Mouse (Mus musculus) kidney, adult 2 months (tissue): ENCODE measurements at regions not wholly inside any gene's neighbourhood (a gene's known extent, or its start where the extent isn't known, plus 50 kb on each side); places are given as distances from the start of the nearest gene placed in this dataset.

Experiments used
- DNase-seq: peaks from one replicate; pipeline ENCODE4 v3.0.0; 2021
- H3K27ac ChIP-seq: fragments of 200-500 bp; 2 replicates; pipeline ENCODE4 v1.5.1; 2012; ENCODE audit warnings: low read depth, low read length, control low read depth, inconsistent platforms; ENCODE audit not compliant: insufficient read depth
- H3K27me3 ChIP-seq: fragments of 200-500 bp; replicated peaks from 2 replicates; pipeline ENCODE4 v1.6.1; 2012; ENCODE audit warnings: mild to moderate bottlenecking, moderate library complexity, low read length, inconsistent platforms; ENCODE audit not compliant: control insufficient read depth, insufficient read depth
- H3K36me3 ChIP-seq: fragments of 200-500 bp; 2 replicates; pipeline ENCODE4 v1.6.1; 2012; ENCODE audit warnings: mild to moderate bottlenecking, moderate library complexity, low read length, inconsistent platforms; ENCODE audit not compliant: control insufficient read depth, insufficient read depth
- H3K4me1 ChIP-seq: fragments of 200-500 bp; 2 replicates; pipeline ENCODE4 v1.6.1; 2011; ENCODE audit warnings: low read length; ENCODE audit not compliant: control insufficient read depth, insufficient read depth
- H3K4me3 ChIP-seq: fragments of 200-500 bp; 2 replicates; pipeline ENCODE4 v1.5.1; 2011; ENCODE audit warnings: mild to moderate bottlenecking, low read depth, low read length, control low read depth; ENCODE audit not compliant: insufficient read depth
- CTCF ChIP-seq: fragments of 200-500 bp; conservative IDR thresholded peaks from 2 replicates; pipeline ENCODE4 v1.5.1; 2011; ENCODE audit warnings: low read depth, mild to moderate bottlenecking, control low read depth, low read length, moderate library complexity, mixed read lengths; ENCODE audit not compliant: insufficient read depth, insufficient read length
- POLR2A ChIP-seq: fragments of 200-500 bp; IDR thresholded peaks from one replicate; pipeline ENCODE4 v1.6.1; 2011; ENCODE audit warnings: low read depth, low read length, control low read depth
- WGBS: fragments of 180-500 bp; shearing (Covaris S2); methylation state at CpG from one replicate; pipeline ENCODE4 v1.1.7; 2018; 5-methylcytosine and 5-hydroxymethylcytosine counted together

GRCm38 (mm10) chr10:19443516-19443915 is 87.2 kb downstream of the Olig3 start:
- Histone ChIP-seq H3K36me3 (no peaks in the 10 kb centered on the region), H3K27ac (no peak overlapping the region), H3K4me1 (0 out of 2 replicates have a peak, but pooled peaks cover 6% of the 10 kb centered on the region), H3K27me3 (no peaks in the 10 kb centered on the region), H3K4me3 (no peak overlapping the region)
- TF ChIP-seq CTCF (no peak), POLR2A (no peak)
- DNase-seq: peak; percentile 6
- WGBS: 28% methylated on average over 8 of the region's 8 CpGs

GRCm38 (mm10) chr10:19448838-19449559 is 92.7 kb downstream of the Olig3 start:
- H3K27me3 ChIP-seq: no peaks in the 10 kb centered on the region
- DNase-seq: no peak
- no peak overlapping the region for H3K4me3 ChIP-seq
- no peak overlapping the region for H3K27ac ChIP-seq
- H3K4me1 ChIP-seq: no peaks in the 10 kb centered on the region
- no peaks in the 10 kb centered on the region for H3K36me3 ChIP-seq
- 57% methylated on average over 12 of the region's 12 CpGs for WGBS
- TF ChIP-seq CTCF (no peak), POLR2A (no peak)

GRCm38 (mm10) chr10:19459053-19459452 is 102.7 kb downstream of the Olig3 start:
- Histone ChIP-seq H3K4me1 (no peaks in the 10 kb centered on the region), H3K27ac (no peak overlapping the region)

GRCm38 (mm10) chr10:19459709-19460108 is 103.4 kb downstream of the Olig3 start:
- DNase-seq: no peak
- Histone ChIP-seq H3K27ac (no peak overlapping the region), H3K36me3 (no peaks in the 10 kb centered on the region), H3K27me3 (no peaks in the 10 kb centered on the region), H3K4me1 (no peaks in the 10 kb centered on the region), H3K4me3 (no peak overlapping the region)
- TF ChIP-seq POLR2A (no peak), CTCF (no peak)
- WGBS: 38% methylated on average over 5 of the region's 5 CpGs

More at GRCm38 (mm10) chr10:19459053-19459452, 102.7 kb downstream of the Olig3 start:
- TF ChIP-seq CTCF (no peak), POLR2A (no peak)
- H3K27me3 ChIP-seq: no peaks in the 10 kb centered on the region
- no peaks in the 10 kb centered on the region for H3K36me3 ChIP-seq
- WGBS: 29% methylated on average over 11 of the region's 11 CpGs
- no peak for DNase-seq
- H3K4me3 ChIP-seq: no peak overlapping the region

GRCm38 (mm10) chr10:19460164-19460563 is 103.8 kb downstream of the Olig3 start:
- Histone ChIP-seq H3K27ac (no peak overlapping the region), H3K4me3 (no peak overlapping the region), H3K4me1 (no peaks in the 10 kb centered on the region), H3K27me3 (no peaks in the 10 kb centered on the region), H3K36me3 (no peaks in the 10 kb centered on the region)
- no peak for TF ChIP-seq POLR2A
- TF ChIP-seq CTCF: no peak
- 33% methylated on average over 4 of the region's 4 CpGs for WGBS
- no peak for DNase-seq

- 86% methylated on average over 3 of the region's 3 CpGs for WGBS
Measured at GRCm38 (mm10) chr10:19463800-19464199, 107.5 kb downstream of the Olig3 start.

GRCm38 (mm10) chr10:19464504-19464903 is 108.2 kb downstream of the Olig3 start:
- TF ChIP-seq CTCF (no peak), POLR2A (no peak)

More at GRCm38 (mm10) chr10:19463800-19464199, 107.5 kb downstream of the Olig3 start:
- Histone ChIP-seq H3K27ac (no peak overlapping the region), H3K36me3 (no peaks in the 10 kb centered on the region), H3K4me3 (no peak overlapping the region), H3K4me1 (no peaks in the 10 kb centered on the region), H3K27me3 (no peaks in the 10 kb centered on the region)
- no peak for DNase-seq
- no peak for TF ChIP-seq POLR2A
- no peak for TF ChIP-seq CTCF

More at GRCm38 (mm10) chr10:19464504-19464903, 108.2 kb downstream of the Olig3 start:
- H3K27ac ChIP-seq: no peak overlapping the region
- WGBS: 79% methylated on average over 5 of the region's 5 CpGs
- H3K4me3 ChIP-seq: no peak overlapping the region
- no peaks in the 10 kb centered on the region for H3K27me3 ChIP-seq
- H3K4me1 ChIP-seq: no peaks in the 10 kb centered on the region
- DNase-seq: no peak
- no peaks in the 10 kb centered on the region for H3K36me3 ChIP-seq
